20 mouse cellular contexts compared by ENCODE assay signal in genomic region chr9:64693094-64693493, GRCm38 (mm10).
"Had no signal": no experiment of that assay in that cellular context is flagged by ENCODE, and none has a peak within 500 bp of the region (broad histone marks: within the 10 kb centered on the region; RNA-seq: fewer than 3 reads in every experiment).

No protein-coding gene starts in this region.

- DNase-seq: kidney, adult 11 months; kidney, adult 9 months; kidney, postnatal 25 days; liver; lung, adult 18-20 months; lung, postnatal 10 days; lung, postnatal 36 days; midbrain, embryonic 14.5 days; right cerebral cortex, postnatal 14 days; right cerebral cortex, postnatal 4 days; spleen, adult 18-20 months; thymus, postnatal 25 days had no signal

- H3K9me3 ChIP-seq: limb, embryonic 10.5 days; limb, embryonic 13.5 days; liver, embryonic 12.5 days; liver, embryonic 15.5 days; lung, embryonic 15.5 days; megakaryocyte, embryonic 14.5 days; stomach, embryonic 15.5 days had no signal

- H3K9ac ChIP-seq: limb, embryonic 13.5 days; liver, embryonic 12.5 days; liver, embryonic 15.5 days; lung, embryonic 15.5 days; stomach, embryonic 15.5 days had no signal

- H3K4me1 ChIP-seq: liver, embryonic 12.5 days; liver, embryonic 15.5 days; lung, embryonic 15.5 days; stomach, embryonic 15.5 days had no signal

- H3K4me2 ChIP-seq: limb, embryonic 13.5 days; liver, embryonic 12.5 days; liver, embryonic 15.5 days; lung, embryonic 15.5 days; midbrain, embryonic 11.5 days; stomach, embryonic 15.5 days had no signal

- H3K27me3 ChIP-seq: liver, embryonic 12.5 days; liver, embryonic 15.5 days; lung, embryonic 15.5 days; megakaryocyte, embryonic 14.5 days; stomach, embryonic 15.5 days had no signal

- H3K4me3 ChIP-seq: limb, embryonic 10.5 days; limb, embryonic 13.5 days; liver, embryonic 12.5 days; liver, embryonic 15.5 days; lung, embryonic 15.5 days; megakaryocyte, embryonic 14.5 days; stomach, embryonic 15.5 days had no signal

- ATAC-seq: liver, embryonic 12.5 days had no signal

- H3K27ac ChIP-seq: limb, embryonic 10.5 days; limb, embryonic 13.5 days; liver, embryonic 12.5 days; liver, embryonic 15.5 days; lung, embryonic 15.5 days; stomach, embryonic 15.5 days had no signal

- H3K36me3 ChIP-seq: lung, embryonic 15.5 days had no signal
